Mouse (Mus musculus) ES-E14 (cell line): ENCODE data around the gene Usp47. TPM values are rescaled to one million over a fixed set of nuclear protein-coding genes. Genes with fewer than 3 reads are reported as not detected.

Source experiments
- DNase-seq: peaks from one replicate; pipeline ENCODE4 v3.0.0-alpha.2; 2013; ENCODE audit warnings: low read depth, low spot score
- H3K27ac ChIP-seq: 2 replicates; pipeline ENCODE4 v1.5.1; 2012; ENCODE audit warnings: low read depth, mild to moderate bottlenecking, low read length, moderate library complexity, mixed read lengths; ENCODE audit not compliant: poor library complexity, insufficient read depth, severe bottlenecking
- H3K36me3 ChIP-seq: 2 replicates; pipeline ENCODE4 v1.6.1; 2012; ENCODE audit warnings: mild to moderate bottlenecking, low read length, moderate library complexity, mixed read lengths; ENCODE audit not compliant: control insufficient read depth, poor library complexity, insufficient read depth, severe bottlenecking
- H3K4me1 ChIP-seq, 2 experiments: fragments of 150-350 bp in 1 of 2; sonication (generic) in 1 of 2; 2 replicates each; pipeline ENCODE4 v1.6.1; 2012; ENCODE audit warnings: low read length in 2 of 2, mild to moderate bottlenecking in 1 of 2, mixed read lengths in 1 of 2; ENCODE audit not compliant: control insufficient read depth in 2 of 2, insufficient read depth in 2 of 2, poor library complexity in 1 of 2
- H3K4me3 ChIP-seq, 2 experiments: fragments of 150-350 bp in 1 of 2; sonication (generic) in 1 of 2; 2 replicates each; pipeline ENCODE4 v1.5.1; 2012; ENCODE audit warnings: low read length in 2 of 2, low read depth in 1 of 2, mild to moderate bottlenecking in 1 of 2, mixed read lengths in 1 of 2; ENCODE audit not compliant: insufficient read depth in 1 of 2, poor library complexity in 1 of 2, severe bottlenecking in 1 of 2
- H3K9ac ChIP-seq: 2 replicates; pipeline ENCODE4 v1.6.1; 2012; ENCODE audit warnings: low read depth, mild to moderate bottlenecking, low read length, mixed read lengths; ENCODE audit not compliant: poor library complexity, insufficient read depth, severe bottlenecking
- H3K9me3 ChIP-seq: fragments of 150-350 bp; sonication (generic); 2 replicates; pipeline ENCODE4 v1.6.1; 2012; ENCODE audit warnings: low read depth, mild to moderate bottlenecking, low read length; ENCODE audit not compliant: control insufficient read depth, insufficient read depth
- CHD2 ChIP-seq: IDR thresholded peaks from 2 replicates; pipeline ENCODE4 v1.6.1; 2014; ENCODE audit warnings: mild to moderate bottlenecking, low read depth, low read length, inconsistent platforms
- HCFC1 ChIP-seq: IDR thresholded peaks from 2 replicates; pipeline ENCODE4 v1.6.1; 2012; ENCODE audit warnings: low read length, inconsistent platforms, borderline replicate concordance; ENCODE audit not compliant: insufficient read depth
- MAFK ChIP-seq: IDR thresholded peaks from 2 replicates; pipeline ENCODE4 v1.6.1; 2014; ENCODE audit warnings: mild to moderate bottlenecking, low read depth, low read length, inconsistent platforms; ENCODE audit not compliant: insufficient read depth
- ZC3H11A ChIP-seq: IDR thresholded peaks from 2 replicates; pipeline ENCODE4 v1.6.1; 2012; ENCODE audit warnings: low read depth, mild to moderate bottlenecking, inconsistent platforms, low read length, borderline replicate concordance
- ZNF384 ChIP-seq: IDR thresholded peaks from 2 replicates; pipeline ENCODE4 v1.6.1; 2012; ENCODE audit warnings: low read depth, low read length, inconsistent platforms
- in situ Hi-C, 2 experiments: fragments of 600-800 bp; cut with MboI; formaldehyde crosslinking; loops; one replicate each; pipeline ENCODE4 v1.15.1; 2025; ENCODE audit warnings: low sequenced_read_pairs in 2 of 2, inconsistent platforms in 1 of 2; ENCODE audit not compliant: unreplicated experiment in 2 of 2
- total RNA-seq: library from RNA; depleted of rRNA; stranded (reverse); fragments of 300-350 nt; gene quantifications from 2 replicates; pipeline ENCODE4 v1.2.3, GENCODE M21; 2012; rRNA removed

The Usp47 gene
- total RNA-seq, 1 experiment: 45.6 TPM

DNA sequence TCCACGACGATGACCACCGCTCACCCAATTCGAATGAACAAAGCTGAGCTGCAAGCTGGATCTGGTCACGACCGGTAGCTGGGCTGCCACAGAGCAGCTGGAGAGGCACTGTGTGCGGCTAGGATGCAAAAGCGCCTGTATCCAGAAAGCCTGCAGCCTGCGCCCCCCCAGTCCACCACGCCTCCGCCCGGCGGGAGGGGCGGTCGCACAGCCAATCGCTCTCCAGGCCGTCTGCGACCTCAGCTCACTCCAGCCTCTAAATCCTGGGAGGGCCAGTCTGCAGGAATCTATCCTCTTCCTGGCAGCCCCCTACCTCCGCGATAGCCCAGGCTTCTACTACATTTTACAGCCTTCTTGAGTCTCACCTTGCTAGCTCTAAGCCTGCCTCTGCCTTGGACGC, 135.6 kb downstream of the Usp47 start, which contains the start of gene Dkk3:
Gene Dkk3 (minus strand): TSS at position 116 of the 400 bp plus-strand sequence.
- Histone ChIP-seq H3K27ac (no peak within 1 kb of the TSS), H3K36me3 (no peaks in the 10 kb centered on the region), H3K9ac (peak within 1 kb of the TSS; percentile 29; the same call in 1 of the 2 replicates), H3K4me1 (peaks cover 0 to 10% of the 10 kb centered on the region in 2 experiments; a peak in 2 of 4 replicates), H3K9me3 (no peaks in the 10 kb centered on the region), H3K4me3 (peak within 1 kb of the TSS; percentile 60 to 76)
- TF ChIP-seq ZC3H11A (no peak), HCFC1 (no peak), ZNF384 (no peak), MAFK (no peak), CHD2 (no peak)
- in situ Hi-C loops: no loop called here
- DNase-seq: no peak

- in situ Hi-C loops: no loop called here
- H3K4me1 ChIP-seq: peaks cover 0 to 10% of the 10 kb centered on the region in 2 experiments; a peak in 2 of 4 replicates
- TF ChIP-seq ZC3H11A: no peak
- no peak for TF ChIP-seq ZNF384
- TF ChIP-seq HCFC1: no peak
- TF ChIP-seq MAFK: no peak
- TF ChIP-seq CHD2: no peak
- no peaks in the 10 kb centered on the region for H3K36me3 ChIP-seq
- H3K4me3 ChIP-seq: no peak overlapping the region
- DNase-seq: no peak
- no peaks in the 10 kb centered on the region for H3K9me3 ChIP-seq
- H3K9ac ChIP-seq: no peak overlapping the region
- no peak overlapping the region for H3K27ac ChIP-seq
Measured at GRCm38 (mm10) chr7:112159835-112160234, 136.5 kb downstream of the Usp47 start.

Other genes starting within 250 kb of the Usp47 start
- 0.74 and 0.89 TPM in 2 replicates for gene Galnt18, start 243.5 kb upstream of the Usp47 start, total RNA-seq
- 7.9 and 8.6 TPM in 2 replicates for gene Dkk3, start 135.6 kb downstream of the Usp47 start, total RNA-seq
- gene Mical2, start 202.4 kb downstream of the Usp47 start, total RNA-seq: 2.6 and 9.9 TPM in 2 replicates